Mouse (Mus musculus) heart, adult 2 months (tissue): ENCODE results near the gene Wrap53.

Source experiments
- CTCF ChIP-seq: fragments of 200-600 bp; IDR thresholded peaks from 2 replicates; pipeline ENCODE4 v1.8.1; 2022; ENCODE audit warnings: antibody characterized with exemption, mild to moderate bottlenecking, moderate library complexity
- EP300 ChIP-seq: fragments of 200-500 bp; IDR thresholded peaks from 2 replicates; pipeline ENCODE4 v1.6.1; 2011; ENCODE audit warnings: low read depth, low read length, control low read depth; ENCODE audit not compliant: insufficient read depth
- POLR2A ChIP-seq: fragments of 200-500 bp; IDR thresholded peaks from 2 replicates; pipeline ENCODE4 v1.6.1; 2011; ENCODE audit warnings: mild to moderate bottlenecking, low read depth, low read length, control low read depth; ENCODE audit not compliant: insufficient read depth

DNA sequence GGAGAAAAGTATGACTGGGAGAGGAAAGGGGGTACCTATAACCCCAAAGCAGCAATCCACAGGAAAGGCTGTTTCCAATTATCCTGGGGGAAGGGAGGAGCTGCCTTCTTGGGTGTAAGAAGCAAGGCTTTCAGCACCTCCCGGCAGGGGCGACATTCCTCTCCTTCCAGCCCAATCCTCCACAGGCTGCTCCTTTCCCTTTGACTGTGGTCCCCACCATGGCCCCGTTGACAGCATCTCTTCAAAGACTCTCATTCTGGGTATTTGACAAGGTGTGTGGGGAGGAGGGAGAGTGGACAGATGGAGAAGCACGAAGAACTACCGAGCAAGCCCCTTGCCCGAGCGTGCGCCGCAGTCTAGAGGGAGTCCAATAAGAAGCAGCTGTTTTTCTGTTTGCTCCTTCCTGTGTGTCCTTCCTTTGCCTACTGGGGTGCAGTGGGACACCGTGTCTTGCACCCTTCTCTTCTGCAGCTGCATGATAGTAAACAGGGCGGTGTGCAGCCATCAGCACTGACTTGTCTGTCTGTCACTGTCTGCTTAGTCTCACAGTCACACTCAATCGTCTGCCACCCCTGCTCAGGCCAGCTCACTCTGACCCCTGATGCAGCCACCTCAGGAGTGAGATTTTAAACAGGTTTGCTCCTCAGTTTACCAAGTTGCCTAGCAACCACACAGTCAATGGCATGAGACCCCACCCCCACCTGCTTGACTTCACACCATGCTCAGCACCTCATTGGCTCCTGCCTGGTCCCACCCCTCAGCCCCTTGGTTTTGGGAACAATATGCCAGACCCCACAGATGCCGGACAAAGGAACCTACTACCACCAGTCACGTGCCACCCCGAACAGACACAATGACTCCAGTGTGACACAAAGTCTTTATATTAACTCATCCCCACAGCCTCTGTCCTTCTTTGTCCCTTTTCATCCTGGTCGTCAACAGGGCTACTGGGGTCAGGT lies 18.9 kb downstream of the Wrap53 start:
- TF ChIP-seq EP300 (no peak), CTCF (no peak), POLR2A (no peak)
